Mouse (Mus musculus) cerebellum, adult 2 months (tissue): ENCODE data around the gene Srp9.

Experiments used
- CTCF ChIP-seq: fragments of 200-500 bp; IDR thresholded peaks from 2 replicates; pipeline ENCODE4 v1.5.1; 2011; ENCODE audit warnings: low read depth, mild to moderate bottlenecking, control low read depth, low read length, moderate library complexity, borderline replicate concordance; ENCODE audit not compliant: insufficient read depth
- POLR2A ChIP-seq: fragments of 200-500 bp; IDR thresholded peaks from 2 replicates; pipeline ENCODE4 v1.6.1; 2011; ENCODE audit warnings: low read length, control low read depth, borderline replicate concordance; ENCODE audit not compliant: insufficient read depth

DNA sequence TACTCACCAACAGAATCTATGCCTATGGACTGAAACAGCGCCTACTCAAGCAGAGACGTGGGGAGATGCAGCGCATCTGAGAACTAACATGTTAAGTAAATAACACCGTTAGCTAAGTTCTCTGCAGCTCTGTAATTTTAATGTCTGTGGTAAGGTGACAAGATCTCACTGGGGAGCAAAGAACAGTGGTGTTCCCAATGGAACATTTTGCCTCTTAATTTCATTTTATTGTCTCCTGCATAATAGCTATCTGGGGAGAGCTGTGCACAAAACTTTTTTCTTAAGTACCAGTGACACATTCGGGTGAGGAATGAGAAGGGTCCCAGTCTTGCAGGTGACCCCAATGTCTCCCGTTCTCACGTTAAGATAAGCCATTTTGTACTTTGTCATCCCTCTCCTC is 39.8 kb downstream of the Srp9 start, which contains the start of gene Vmn1r1:
- TF ChIP-seq CTCF (no peak), POLR2A (no peak)
